Mouse (Mus musculus) left cerebral cortex, postnatal 36 days (tissue): Measurements from ENCODE around the gene Plcb1. TPM values are rescaled to one million over a fixed set of nuclear protein-coding genes. Genes with fewer than 3 reads are reported as not detected.

Source experiments
- DNase-seq, 2 experiments: peaks; one replicate each; pipeline ENCODE4 v3.0.0; 2021 to 2022; ENCODE audit warnings: low spot score in 2 of 2, mixed read lengths in 1 of 2
- intact Hi-C: fragments of 180-260 bp; cut with DNase I; formaldehyde crosslinking; loops from one replicate; pipeline ENCODE4 v1.15.1; 2025
- total RNA-seq, 2 experiments: library from RNA; stranded (reverse); gene quantifications; 2 replicates each; pipeline ENCODE4 v1.2.3; 2021

Plcb1 gene
- total RNA-seq, 2 experiments from 2014 or later = 186 to 196 TPM

DNA sequence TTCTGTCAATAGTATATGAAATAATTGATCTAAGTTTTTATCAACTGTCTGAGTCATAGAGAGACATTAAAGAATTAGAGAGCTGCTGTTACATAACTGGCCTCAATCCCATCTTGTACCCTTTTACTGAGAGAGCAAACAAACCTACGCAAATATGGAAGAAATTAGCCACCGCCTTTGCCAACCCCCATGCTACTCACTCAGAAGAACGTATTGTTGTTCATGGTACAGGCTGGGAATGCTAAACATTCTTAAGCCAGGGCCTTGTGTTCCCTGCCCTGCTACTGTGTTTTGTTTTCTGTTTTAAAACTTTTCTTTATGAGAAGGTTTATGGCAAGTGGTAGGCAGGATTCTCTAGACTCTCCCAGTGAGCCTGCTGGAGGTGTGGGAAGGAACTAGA is 110.3 kb downstream of the Plcb1 start:
- intact Hi-C loops = loop anchor here (5.0 kb wide), 1 partner anchor 109 kb away; the partner anchor contains the start of gene Plcb1
- peak in 1 of 2 experiments; percentile 28 for DNase-seq

DNA sequence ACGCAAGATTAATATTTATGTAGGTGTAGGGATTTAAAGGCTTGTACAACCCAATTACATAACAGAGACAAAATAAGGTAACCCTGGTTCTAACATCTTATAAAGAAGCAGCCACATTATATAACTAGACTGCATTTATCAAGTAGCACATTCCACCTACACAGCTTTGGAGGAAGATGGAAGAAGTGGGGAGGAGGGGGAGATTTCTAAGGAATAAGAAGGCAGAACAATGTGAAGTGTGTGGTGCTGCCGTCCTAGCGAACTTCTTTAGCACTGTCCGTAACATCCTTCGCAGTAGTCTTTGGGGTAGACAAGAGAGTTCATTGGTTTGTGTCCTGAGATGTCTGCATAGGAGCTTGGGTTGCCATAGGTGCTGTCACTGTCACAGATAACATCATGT is 111.2 kb downstream of the Plcb1 start:
- intact Hi-C loops = loop anchor here (5.0 kb wide), 1 partner anchor 110 kb away; the partner anchor contains the start of gene Plcb1
- peak in 1 of 2 experiments; percentile 24 for DNase-seq

DNA sequence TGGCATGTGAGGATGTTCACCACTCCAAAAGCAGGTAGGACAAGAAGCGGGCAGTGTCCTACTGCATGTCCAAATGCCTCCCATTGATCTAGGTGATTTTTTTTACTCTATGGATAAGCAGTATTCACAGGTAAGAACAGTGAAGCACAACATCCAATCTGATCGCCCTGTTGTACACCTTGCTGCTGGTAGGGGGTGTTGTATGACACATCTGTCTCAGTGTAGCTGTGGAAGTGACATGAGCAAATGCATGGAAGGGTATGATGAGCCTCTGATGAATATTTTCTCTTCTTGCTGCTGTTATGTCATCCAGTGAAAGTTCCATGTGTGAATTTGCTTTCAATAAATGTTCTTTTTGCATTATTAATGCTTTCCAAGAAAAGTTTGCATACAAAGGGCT is 115.7 kb downstream of the Plcb1 start:
- DNase-seq = no peak
- intact Hi-C loops = no loop called here

DNA sequence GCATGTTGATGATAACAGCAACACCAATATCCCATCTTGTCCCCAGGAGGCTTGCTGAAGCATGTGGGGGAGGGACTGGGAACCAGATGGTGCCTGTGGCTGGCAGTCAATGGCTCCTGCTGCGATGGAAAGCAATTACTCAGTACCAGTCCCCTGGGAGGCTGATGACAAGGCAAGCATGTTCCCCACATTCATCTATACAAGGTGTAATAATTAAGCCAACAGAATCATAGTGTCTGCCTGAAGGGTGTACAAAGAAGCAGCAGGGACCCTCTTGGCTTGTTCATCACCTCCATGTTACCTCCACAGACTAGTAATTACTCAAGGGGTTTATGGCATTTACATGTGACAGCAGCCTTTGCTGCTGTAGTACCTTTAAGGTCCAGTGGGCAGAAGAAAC is 125.0 kb downstream of the Plcb1 start:
- intact Hi-C loops = no loop called here
- DNase-seq = peak in 1 of 2 experiments; percentile 45

DNA sequence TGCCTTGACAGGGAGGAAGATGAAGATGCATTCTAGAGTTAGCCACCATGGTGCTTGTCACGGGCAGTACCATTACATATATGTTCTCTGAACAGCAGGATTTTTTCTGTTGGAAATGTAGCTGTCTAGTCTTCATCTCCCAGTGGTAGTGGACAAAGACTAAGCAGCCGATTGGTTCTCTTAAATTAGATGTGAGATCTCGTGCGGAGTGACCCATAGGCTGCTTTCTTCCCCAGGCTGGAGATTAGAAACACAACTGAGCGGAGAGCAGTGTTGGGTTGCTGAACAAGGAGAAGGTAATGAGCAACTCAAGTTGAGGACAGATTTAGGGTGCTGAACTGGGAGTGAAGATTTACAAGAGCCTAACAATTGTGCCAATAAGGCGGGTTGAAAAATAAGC is 125.5 kb downstream of the Plcb1 start:
- DNase-seq = no peak
- intact Hi-C loops = no loop called here

DNA sequence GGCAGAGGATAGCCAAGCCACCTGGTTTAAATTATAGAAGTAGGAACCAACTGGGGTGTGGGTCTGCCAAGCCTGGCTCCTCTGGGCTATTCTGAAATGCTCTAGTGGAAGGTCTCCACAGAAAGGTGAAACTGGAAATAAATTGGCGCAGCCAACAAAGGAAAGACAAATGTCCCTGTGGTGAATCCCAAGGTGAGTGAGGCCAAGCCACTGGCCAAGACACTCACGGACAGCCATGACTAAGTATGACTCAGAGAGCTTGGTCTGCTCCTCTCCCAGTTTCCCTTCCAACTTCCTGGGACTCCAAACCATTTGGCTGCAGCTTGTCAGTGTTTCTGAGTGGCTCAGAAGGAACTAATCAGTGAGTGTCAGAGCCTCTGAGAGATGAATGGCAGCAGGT is 126.7 kb downstream of the Plcb1 start:
- intact Hi-C loops = no loop called here

DNA sequence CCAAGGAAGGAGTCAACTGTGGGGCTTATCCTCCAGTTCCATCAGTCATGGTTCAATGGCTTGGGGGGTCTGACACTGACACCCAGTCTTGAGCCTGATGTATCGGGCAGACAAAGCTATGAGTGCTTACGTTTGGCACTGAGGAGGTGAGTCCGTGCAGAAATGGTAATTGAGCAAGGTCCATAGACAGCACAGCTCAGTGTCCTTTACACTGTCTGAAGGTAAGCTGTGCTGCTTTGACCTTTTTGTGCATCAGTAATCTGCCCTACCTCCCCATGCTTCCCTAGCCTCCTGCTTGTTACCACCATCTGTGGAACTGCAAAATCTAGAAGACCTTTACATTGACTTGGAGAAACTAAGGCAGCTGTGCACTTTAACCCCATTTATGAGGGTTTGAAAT is 127.7 kb downstream of the Plcb1 start:
- intact Hi-C loops = no loop called here

More for the DNA sequence above, 126.7 kb downstream of the Plcb1 start:
- no peak for DNase-seq

DNA sequence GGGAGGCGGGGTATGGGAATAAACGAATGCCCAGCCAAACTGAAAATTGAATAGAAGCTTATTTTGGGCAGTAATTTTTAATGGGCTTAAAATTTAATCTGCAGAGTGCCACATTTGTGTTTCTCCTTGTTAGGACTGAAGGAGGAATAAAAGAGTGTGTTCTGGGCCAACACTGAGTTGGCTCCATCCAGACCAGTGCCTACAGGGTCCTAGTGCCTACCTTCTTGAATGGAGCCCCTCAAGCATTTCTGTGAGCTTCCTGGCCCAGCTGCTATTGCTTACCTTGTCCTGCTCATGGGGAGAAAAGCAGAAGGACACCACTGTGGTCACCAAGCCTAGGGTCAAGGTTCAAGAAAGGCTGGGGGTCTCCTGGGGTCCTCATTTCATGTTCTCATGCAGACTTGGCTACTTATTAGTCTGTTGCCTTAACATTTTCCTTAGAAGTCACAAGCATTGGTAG is 128.3 kb downstream of the Plcb1 start:
- intact Hi-C loops = no loop called here
- no peak for DNase-seq

More for the DNA sequence above, 127.7 kb downstream of the Plcb1 start:
- no peak for DNase-seq

DNA sequence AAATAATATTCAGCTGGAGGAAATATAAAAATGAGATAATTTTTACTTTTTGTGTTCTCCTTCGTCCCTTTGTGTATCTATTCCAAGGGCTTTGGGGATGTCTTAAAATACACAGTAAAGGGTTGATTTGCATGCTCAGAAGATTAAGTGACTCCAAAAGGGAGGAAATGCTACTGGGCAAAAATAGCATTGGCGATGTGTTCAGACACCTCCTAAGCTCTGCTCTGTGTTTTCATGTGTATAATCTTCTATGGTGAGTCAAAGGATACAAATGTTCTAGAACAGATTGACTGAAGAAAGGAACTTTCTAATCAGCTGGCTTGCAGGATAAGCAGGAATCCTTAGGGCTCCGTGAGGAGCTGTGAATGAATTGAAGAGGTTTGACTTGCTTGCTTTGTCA is 129.2 kb downstream of the Plcb1 start:
- no peak for DNase-seq
- intact Hi-C loops = no loop called here

DNA sequence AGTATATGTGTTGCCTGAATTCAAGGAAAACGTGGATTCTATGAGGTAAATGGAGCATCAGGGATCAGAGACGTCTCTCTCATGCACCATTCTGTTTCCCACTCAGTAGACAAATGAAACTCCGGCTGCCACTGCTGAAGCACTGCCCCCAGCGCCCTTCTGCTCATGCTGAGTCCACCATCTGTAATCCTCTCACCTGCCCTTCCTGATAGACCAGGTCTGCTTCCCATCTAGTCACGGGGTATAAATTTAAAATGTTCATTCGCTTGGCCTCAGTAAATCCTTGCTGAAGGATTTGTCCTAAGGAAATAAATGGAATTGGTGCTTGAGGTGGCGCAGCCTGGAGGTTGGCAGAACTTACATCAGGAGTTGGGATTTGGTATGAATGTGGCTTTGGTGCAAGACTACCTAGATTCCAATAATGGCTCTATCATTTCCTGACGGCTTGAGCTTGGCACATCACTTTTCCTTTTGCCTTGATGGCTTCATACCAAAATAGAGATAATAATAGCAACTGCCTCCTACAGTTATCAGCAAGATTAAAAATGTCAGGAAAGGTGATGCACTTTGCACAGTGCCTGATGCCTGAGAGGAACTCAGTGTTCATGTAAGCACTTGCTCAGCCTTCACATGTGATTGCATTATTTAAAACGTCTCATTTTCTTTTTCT is 134.9 kb downstream of the Plcb1 start:
- no peak for DNase-seq
- intact Hi-C loops = no loop called here

DNA sequence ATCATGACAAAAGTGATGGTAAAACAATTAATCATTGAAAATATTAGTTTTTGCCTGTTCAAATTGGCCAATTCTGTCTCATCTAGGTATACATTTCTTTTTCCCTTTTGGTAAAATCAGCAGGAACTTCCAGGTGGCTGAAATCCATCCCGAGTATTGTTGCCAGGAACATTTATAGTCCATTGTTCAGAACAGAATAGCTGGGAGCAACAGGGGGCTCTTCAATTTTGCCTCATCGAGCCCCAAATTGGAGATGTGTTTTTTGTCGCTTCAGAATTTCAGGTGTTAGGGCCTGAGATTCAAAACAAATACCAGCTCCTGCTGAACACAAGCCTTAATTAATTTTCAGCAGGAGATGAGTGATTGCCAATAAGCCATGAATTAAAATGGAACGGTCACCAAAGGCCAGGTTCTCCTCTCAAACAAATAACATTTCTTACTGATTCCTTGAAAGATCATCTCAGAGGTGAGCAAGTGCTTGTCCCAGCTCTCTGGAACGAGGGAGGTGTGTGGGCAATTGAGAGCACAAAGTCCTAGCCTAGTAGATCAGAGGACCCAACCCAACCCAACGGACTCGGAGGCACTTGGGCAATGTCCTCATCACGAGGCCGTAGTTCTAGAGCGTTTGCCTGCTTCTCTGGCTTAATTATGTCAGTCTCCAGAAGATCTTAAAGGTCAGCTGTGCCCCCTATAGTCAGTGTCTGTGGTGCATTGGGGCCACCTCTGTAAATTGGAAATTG is 136.9 kb downstream of the Plcb1 start:
- no peak for DNase-seq
- intact Hi-C loops = no loop called here

DNA sequence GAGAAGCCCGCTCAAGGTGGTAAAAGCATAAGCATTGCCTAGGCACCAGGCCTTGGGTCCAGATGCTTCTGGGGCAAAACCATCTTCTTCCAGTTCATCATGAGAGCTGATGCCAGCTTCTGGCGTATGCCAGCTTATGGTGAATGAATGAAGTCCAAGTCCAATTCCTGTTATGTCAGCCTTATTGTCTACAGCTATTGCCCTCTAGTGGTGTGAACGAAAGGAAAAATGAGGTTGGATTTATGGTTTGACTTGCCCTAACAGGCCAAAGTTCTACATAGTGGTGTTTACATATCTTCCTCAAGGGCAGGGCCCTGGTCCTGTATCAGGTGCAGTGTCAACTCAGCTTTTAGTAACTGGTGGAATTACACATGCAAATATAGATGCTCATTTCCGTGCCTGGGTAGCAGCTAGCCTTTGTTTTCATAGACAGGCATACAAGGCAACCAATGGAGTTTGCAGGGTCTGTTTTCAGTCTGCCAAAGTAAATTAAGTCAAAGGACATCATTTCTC is 138.3 kb downstream of the Plcb1 start:
- intact Hi-C loops = no loop called here
- DNase-seq = no peak

DNA sequence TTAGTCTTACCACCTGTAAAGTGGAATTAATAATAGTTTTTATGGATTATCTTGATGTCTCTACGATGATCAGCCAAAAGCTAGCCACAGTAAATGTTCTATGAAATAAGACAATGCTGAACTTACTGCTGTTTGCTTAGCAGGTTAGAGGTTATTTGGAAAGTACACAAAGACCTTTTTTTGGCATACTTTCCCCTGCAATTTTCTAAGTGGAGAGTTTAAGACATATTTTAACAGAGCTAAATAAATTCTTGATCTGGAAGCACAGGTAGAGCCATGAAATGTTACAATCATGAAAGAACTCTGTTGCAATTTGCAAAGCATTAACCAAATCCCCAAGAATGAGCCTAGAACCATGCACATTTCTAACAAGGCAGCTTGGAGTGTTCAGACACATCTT is 140.4 kb downstream of the Plcb1 start:
- intact Hi-C loops = no loop called here
- no peak for DNase-seq

DNA sequence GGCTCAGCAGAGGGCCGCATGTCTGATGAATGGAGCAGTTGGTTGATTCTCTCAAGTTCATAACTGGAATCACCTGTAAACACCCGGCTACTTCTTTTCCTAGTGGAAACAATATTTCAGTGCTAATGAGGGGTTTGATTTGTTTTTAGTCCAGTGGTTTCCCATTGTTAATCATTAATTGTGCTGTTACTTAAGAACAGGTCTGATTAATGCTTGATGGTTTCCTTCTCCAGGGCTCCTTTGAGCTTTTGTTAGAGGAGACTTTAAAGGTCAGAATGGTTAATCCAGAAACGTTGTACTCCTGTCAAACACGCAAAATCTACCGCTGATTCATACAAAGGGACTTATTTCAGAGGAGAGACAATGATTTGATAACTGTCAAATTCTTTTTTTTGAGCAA is 141.2 kb downstream of the Plcb1 start:
- intact Hi-C loops = no loop called here
- DNase-seq = no peak

DNA sequence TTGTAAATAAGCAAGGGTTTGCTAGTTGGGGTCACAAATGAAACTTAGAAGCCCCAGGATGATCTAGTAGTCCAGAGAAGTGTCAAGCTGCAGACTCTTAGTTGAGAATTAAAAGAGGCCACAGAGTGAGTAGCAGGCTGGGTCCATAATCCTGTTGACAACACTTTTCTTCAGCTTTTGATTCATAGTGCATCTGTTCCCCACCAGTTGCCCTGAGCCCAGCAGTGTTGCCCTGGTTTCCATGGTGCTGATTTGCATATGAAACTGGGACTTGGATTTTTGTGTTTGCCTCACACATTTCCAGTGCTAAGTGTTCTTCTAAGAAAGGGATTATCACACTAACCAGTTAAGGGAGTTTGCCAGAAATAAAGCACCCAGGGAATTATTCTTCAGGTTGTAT is 143.6 kb downstream of the Plcb1 start:
- peak in 1 of 2 experiments; percentile 55 for DNase-seq
- intact Hi-C loops = no loop called here

DNA sequence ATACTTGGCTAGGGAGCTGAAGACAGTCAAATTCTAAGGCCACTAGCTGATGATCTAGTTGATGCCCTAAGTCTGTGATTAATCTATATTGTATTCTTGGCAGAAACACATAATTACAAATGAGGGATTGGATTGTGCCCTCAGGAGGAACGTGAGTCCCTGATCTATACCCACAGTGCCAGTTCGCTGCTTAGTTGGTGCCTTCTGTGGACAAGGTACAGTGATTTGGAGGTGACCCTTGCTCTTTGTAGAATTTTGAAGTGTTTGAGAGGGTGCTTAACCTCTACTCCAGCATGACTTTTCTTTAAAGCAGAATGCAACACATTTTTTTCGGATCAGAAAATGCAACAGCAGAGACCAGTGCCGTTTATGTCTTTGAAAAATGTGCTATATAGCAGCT is 145.1 kb downstream of the Plcb1 start:
- intact Hi-C loops = no loop called here
- no peak for DNase-seq

DNA sequence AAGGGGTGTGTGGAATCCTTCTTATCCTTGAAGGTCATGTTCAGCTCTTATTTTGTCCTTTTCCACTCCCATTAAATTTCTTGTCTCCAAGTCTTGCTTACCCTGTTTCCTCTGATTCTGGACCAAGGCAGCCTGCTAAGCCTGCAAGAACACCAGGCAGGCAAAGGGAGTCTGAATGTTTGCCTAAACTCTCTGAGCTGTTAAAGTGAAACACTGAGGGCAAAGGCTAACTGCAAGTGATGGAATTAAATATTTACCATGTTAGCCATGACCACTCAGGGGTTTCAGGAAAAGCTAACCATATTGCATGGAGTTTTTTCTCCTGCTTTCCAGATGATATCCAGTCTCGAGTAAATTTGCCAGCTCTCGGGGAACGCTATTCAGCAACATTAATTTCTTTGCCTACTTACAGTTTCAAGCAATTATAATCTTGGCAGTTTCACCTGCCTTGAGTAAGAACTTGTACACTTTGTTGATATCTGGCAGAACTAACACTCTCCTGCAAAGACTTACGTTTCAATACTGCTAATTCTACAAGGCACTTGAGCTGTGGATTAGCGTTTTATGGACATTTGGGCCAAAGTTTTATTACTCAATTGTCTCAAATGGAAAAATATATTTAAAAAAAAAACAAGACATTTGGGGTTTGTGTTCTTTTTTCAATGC is 146.0 kb downstream of the Plcb1 start:
- DNase-seq = no peak
- intact Hi-C loops = no loop called here

DNA sequence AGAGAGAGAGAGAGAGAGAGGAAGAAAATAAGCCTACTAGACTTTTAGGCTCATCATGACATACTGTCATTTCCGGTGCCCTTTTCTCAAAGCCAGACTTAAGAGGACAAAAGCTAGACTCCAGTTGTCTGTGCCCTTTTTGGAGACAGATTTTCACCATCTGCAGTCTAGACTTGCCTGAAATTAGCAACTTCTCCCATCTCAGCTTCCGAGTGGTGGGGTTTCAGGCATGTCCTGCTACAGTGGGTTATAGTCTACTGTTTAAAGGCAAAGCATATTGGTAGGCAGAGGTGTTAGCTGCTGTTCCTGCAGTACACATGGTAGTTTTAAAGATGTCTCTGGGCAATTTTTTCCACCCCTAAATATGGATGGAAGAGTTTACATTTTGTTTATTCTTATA is 149.6 kb downstream of the Plcb1 start:
- intact Hi-C loops = no loop called here
- DNase-seq = no peak

DNA sequence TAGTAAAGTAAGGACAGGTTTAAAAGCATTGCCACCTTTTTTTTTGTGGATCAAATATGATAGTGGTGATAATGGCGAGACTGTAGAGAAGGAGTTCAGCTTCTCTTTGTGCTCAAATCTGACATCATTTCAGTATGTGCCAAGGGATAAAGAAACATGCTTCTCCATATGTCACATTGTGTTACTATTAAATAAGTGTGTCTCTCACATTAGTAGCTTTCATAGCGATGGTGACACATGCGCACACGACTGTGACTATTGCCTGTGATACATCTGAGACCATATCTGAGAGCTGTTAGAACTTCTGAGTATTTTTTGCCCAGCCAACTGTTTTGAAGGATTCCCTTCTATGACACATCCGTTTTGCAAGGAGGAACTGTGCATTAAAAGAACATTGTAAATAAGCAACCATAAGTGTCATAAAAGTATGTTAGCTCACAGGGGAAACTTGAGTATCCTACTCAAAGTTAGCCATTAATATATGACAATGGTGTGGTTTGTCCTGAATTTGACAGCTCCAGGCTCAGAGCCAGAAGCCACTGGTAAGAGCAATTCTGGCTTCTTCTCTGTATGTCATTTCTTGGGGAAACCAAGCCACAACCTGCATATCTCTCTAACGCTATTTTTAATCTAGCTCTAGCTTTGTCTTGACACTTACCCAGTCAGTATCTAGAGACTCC is 150.2 kb downstream of the Plcb1 start:
- intact Hi-C loops = no loop called here
- DNase-seq = no peak

DNA sequence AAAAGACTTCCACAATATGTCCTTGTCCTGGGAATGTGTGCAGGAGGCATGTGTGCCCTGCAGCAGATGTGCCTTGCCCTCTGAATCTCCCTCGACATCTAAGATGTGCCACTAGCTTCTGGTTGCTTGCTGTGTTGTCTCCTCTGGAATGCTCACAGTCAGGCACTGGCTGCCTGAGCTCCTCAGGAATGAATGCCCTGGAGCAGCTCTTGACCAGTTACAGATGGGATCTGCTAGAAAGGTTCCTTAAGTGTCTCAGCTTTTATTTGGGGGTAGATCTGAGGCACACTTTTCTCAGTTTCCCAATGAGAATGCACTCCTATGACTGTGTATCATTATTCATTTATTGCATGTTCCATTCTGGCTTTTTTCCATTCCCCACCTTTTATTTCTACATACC is 151.8 kb downstream of the Plcb1 start:
- DNase-seq = no peak
- intact Hi-C loops = no loop called here
